Mouse (Mus musculus): ENCODE data around the gene Tox2.

GRCm38 (mm10) chr2:163355666-163356065 lies 152.7 kb downstream of the Tox2 start:
- no peak for TF ChIP-seq CTCF (IDR thresholded peaks at IDR 0.05; ENCODE audit: control insufficient read depth, insufficient read depth, insufficient replicate concordance, low read depth, low read length)
- no peak for TF ChIP-seq POLR2A (IDR thresholded peaks at IDR 0.05; ENCODE audit: control insufficient read depth, low read depth, low read length)
